Mouse (Mus musculus): Measurements from ENCODE around the gene Tcf25. TPM values are rescaled to one million over a fixed set of nuclear protein-coding genes. Genes with fewer than 3 reads are reported as not detected.

The Tcf25 gene
- polyA plus RNA-seq (2014; fragmentation: Illumina TruSeq; extraction: RNeasy Lipid Tissue Mini Kit (QIAGEN cat#74804); ENCODE audit: low read depth, low replicate concordance) = 183 TPM

GRCm38 (mm10) chr8:123373403-123374238, at the start of gene Tcf25:
TSS of gene Tcf25 (plus strand) at chr8:123373753.

GRCm38 (mm10) chr8:123332262-123333090, 41.1 kb upstream of the Tcf25 start, which contains the start of gene Spire2:
TSS of gene Spire2 (plus strand) at chr8:123332713.

GRCm38 (mm10) chr8:123406786-123407185, 33.2 kb downstream of the Tcf25 start, which contains the start of gene Mc1r:
TSS of gene Mc1r (plus strand) at chr8:123407107.

DNA sequence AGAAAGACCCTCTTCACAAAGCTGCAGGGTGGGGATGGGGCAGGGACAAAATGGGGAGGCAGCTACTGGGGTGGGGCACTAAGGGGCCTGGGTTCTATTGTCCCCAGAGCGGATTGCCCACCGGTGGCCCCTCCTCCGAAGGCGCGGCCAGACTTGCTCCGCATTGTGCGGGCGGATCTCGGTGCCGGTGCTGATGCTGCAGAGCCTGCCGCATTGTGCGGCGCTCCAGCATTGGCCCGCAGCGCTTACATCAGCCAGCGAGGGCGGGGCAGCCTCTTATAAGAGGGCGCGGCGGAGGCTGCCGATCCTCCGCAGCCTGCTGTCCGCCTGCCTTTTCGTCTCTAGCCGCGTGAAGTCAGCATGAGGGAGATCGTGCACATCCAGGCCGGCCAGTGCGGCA, 37.7 kb downstream of the Tcf25 start, which contains the start of gene Tubb3:
Gene Tubb3 (plus strand): TSS at position 179 of the 400 bp plus-strand sequence.

DNA sequence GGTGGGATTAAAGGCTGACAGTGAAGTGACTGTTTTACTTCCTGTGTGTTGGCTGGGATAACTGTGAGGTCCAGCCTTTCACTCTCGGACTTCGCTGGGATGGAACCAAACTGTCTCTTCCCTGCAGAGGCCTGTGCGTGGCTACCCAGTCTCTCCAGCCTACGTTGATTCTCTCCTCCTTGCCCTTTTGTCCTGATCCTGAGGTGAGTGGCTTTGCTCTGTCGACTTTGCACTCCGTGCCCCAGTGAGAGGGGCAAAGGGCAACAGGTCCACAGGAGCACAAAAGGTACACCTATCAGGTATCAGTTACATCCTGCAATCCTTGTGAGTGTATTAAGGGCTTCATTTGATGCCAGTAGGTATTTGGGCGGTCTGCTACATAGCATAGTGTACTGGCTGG, 49.9 kb downstream of the Tcf25 start, which contains the start of gene Def8:
Gene Def8 (plus strand): TSS at position 87 of the 400 bp plus-strand sequence.

Other genes starting within 250 kb of the Tcf25 start
- not detected for gene Sult5a1, start 215.4 kb upstream of the Tcf25 start, polyA plus RNA-seq (2014; fragmentation: Illumina TruSeq; extraction: RNeasy Lipid Tissue Mini Kit (QIAGEN cat#74804); ENCODE audit: low read depth, low replicate concordance)
- gene Dpep1, start 187.5 kb upstream of the Tcf25 start, polyA plus RNA-seq (2014; fragmentation: Illumina TruSeq; extraction: RNeasy Lipid Tissue Mini Kit (QIAGEN cat#74804); ENCODE audit: low read depth, low replicate concordance) = 30.5 TPM
- 5.1 TPM for gene Chmp1a, start 161.0 kb upstream of the Tcf25 start, polyA plus RNA-seq (2014; fragmentation: Illumina TruSeq; extraction: RNeasy Lipid Tissue Mini Kit (QIAGEN cat#74804); ENCODE audit: low read depth, low replicate concordance)
- gene Spata33, start 160.9 kb upstream of the Tcf25 start, polyA plus RNA-seq (2014; fragmentation: Illumina TruSeq; extraction: RNeasy Lipid Tissue Mini Kit (QIAGEN cat#74804); ENCODE audit: low read depth, low replicate concordance) = 2.0 TPM
- gene Cdk10, start 148.9 kb upstream of the Tcf25 start, polyA plus RNA-seq (2014; fragmentation: Illumina TruSeq; extraction: RNeasy Lipid Tissue Mini Kit (QIAGEN cat#74804); ENCODE audit: low read depth, low replicate concordance) = 1.2 TPM
- gene Spata2l, start 137.5 kb upstream of the Tcf25 start, polyA plus RNA-seq (2014; fragmentation: Illumina TruSeq; extraction: RNeasy Lipid Tissue Mini Kit (QIAGEN cat#74804); ENCODE audit: low read depth, low replicate concordance) = 0.49 TPM
- gene Zfp276, start 119.6 kb upstream of the Tcf25 start, polyA plus RNA-seq (2014; fragmentation: Illumina TruSeq; extraction: RNeasy Lipid Tissue Mini Kit (QIAGEN cat#74804); ENCODE audit: low read depth, low replicate concordance) = 1.5 TPM
- 1.2 TPM for gene Vps9d1, start 119.4 kb upstream of the Tcf25 start, polyA plus RNA-seq (2014; fragmentation: Illumina TruSeq; extraction: RNeasy Lipid Tissue Mini Kit (QIAGEN cat#74804); ENCODE audit: low read depth, low replicate concordance)
- gene Fanca, start 55.2 kb upstream of the Tcf25 start, polyA plus RNA-seq (2014; fragmentation: Illumina TruSeq; extraction: RNeasy Lipid Tissue Mini Kit (QIAGEN cat#74804); ENCODE audit: low read depth, low replicate concordance) = 0.32 TPM
- gene Spire2, start 41.0 kb upstream of the Tcf25 start, polyA plus RNA-seq (2014; fragmentation: Illumina TruSeq; extraction: RNeasy Lipid Tissue Mini Kit (QIAGEN cat#74804); ENCODE audit: low read depth, low replicate concordance) = not detected
- not detected for gene Mc1r, start 33.4 kb downstream of the Tcf25 start, polyA plus RNA-seq (2014; fragmentation: Illumina TruSeq; extraction: RNeasy Lipid Tissue Mini Kit (QIAGEN cat#74804); ENCODE audit: low read depth, low replicate concordance)
- not detected for gene Tubb3, start 37.7 kb downstream of the Tcf25 start, polyA plus RNA-seq (2014; fragmentation: Illumina TruSeq; extraction: RNeasy Lipid Tissue Mini Kit (QIAGEN cat#74804); ENCODE audit: low read depth, low replicate concordance)
- 10.8 TPM for gene Def8, start 49.8 kb downstream of the Tcf25 start, polyA plus RNA-seq (2014; fragmentation: Illumina TruSeq; extraction: RNeasy Lipid Tissue Mini Kit (QIAGEN cat#74804); ENCODE audit: low read depth, low replicate concordance)
- gene Afg3l1, start 104.2 kb downstream of the Tcf25 start, polyA plus RNA-seq (2014; fragmentation: Illumina TruSeq; extraction: RNeasy Lipid Tissue Mini Kit (QIAGEN cat#74804); ENCODE audit: low read depth, low replicate concordance) = 10.0 TPM
- not detected for gene Dbndd1, start 141.7 kb downstream of the Tcf25 start, polyA plus RNA-seq (2014; fragmentation: Illumina TruSeq; extraction: RNeasy Lipid Tissue Mini Kit (QIAGEN cat#74804); ENCODE audit: low read depth, low replicate concordance)
- gene Gas8, start 145.1 kb downstream of the Tcf25 start, polyA plus RNA-seq (2014; fragmentation: Illumina TruSeq; extraction: RNeasy Lipid Tissue Mini Kit (QIAGEN cat#74804); ENCODE audit: low read depth, low replicate concordance) = 1.9 TPM